Mouse (Mus musculus) heart, postnatal 0 days (tissue): ENCODE measurements around the gene Poc5. TPM values are rescaled to one million over a fixed set of nuclear protein-coding genes. Genes with fewer than 3 reads are reported as not detected.

Source experiments
- ATAC-seq: fragments of 200-750 bp; cut with Nextera tagmentation; 2 replicates; pipeline ENCODE4 v1.8.0; 2017; ENCODE audit warnings: low read depth, moderate number of reproducible peaks, moderate library complexity; ENCODE audit not compliant: insufficient read depth
- DNase-seq: peaks from one replicate; pipeline ENCODE4 v3.0.0-alpha.2; 2016; ENCODE audit warnings: low spot score
- H3K27ac ChIP-seq: fragments of 300-500 bp; sonication (generic); 2 replicates; pipeline ENCODE4 v1.5.1; 2014; ENCODE audit warnings: low read depth, mild to moderate bottlenecking
- H3K27me3 ChIP-seq: fragments of 300-500 bp; sonication (generic); 2 replicates; pipeline ENCODE4 v1.6.1; 2014; ENCODE audit warnings: low read length, mixed read lengths; ENCODE audit not compliant: control insufficient read depth, insufficient read depth
- H3K36me3 ChIP-seq: fragments of 300-500 bp; sonication (generic); replicated peaks from 2 replicates; pipeline ENCODE4 v1.6.1; 2014; ENCODE audit warnings: low read length, mixed read lengths; ENCODE audit not compliant: control insufficient read depth, insufficient read depth
- H3K4me1 ChIP-seq: fragments of 300-500 bp; sonication (generic); 2 replicates; pipeline ENCODE4 v1.6.1; 2014; ENCODE audit warnings: antibody characterized with exemption; ENCODE audit not compliant: control insufficient read depth, insufficient read depth
- H3K4me2 ChIP-seq: fragments of 300-500 bp; sonication (generic); 2 replicates; pipeline ENCODE4 v1.6.1; 2014; ENCODE audit warnings: low read depth, mild to moderate bottlenecking, low read length, moderate library complexity
- H3K4me3 ChIP-seq: fragments of 300-500 bp; sonication (generic); 2 replicates; pipeline ENCODE4 v1.5.1; 2014; ENCODE audit warnings: low read depth, low read length
- H3K9ac ChIP-seq: fragments of 300-500 bp; sonication (generic); replicated peaks from 2 replicates; pipeline ENCODE4 v1.6.1; 2014; ENCODE audit warnings: low read depth, low read length, mixed read lengths
- H3K9me3 ChIP-seq: fragments of 300-500 bp; sonication (generic); replicated peaks from 2 replicates; pipeline ENCODE4 v1.6.1; 2016; ENCODE audit warnings: low read length; ENCODE audit not compliant: control insufficient read depth
- CTCF ChIP-seq: IDR thresholded peaks from 2 replicates; pipeline ENCODE4 v1.5.1; 2016; ENCODE audit warnings: antibody characterized with exemption, control low read depth, low read depth
- EP300 ChIP-seq: IDR thresholded peaks from 2 replicates; pipeline ENCODE4 v1.6.1; 2016; ENCODE audit warnings: antibody characterized with exemption, low read depth
- WGBS: fragments of 180-500 bp; shearing (Covaris S2); extraction: QIAGEN DNeasy Blood & Tissue Kit; methylation state at CpG from one replicate; pipeline ENCODE4 v1.1.7; 2014; 5-methylcytosine and 5-hydroxymethylcytosine counted together
- polyA plus RNA-seq: library from polyadenylated mRNA; unstranded; fragments of >200 nt; fragmentation: Nextera tagmentation; extraction: Ambion mirVana; gene quantifications from 2 replicates; pipeline ENCODE4 v1.2.1, GENCODE M21; 2015
- total RNA-seq: library from RNA; depleted of rRNA; stranded (reverse); fragments of >200 nt; gene quantifications from 2 replicates; pipeline ENCODE4 v1.2.3, GENCODE M21; 2014; ENCODE audit warnings: low replicate concordance

The Poc5 gene
- total and polyA plus RNA-seq, 2 experiments from 2014 or later, result 7.8 to 7.9 TPM

DNA sequence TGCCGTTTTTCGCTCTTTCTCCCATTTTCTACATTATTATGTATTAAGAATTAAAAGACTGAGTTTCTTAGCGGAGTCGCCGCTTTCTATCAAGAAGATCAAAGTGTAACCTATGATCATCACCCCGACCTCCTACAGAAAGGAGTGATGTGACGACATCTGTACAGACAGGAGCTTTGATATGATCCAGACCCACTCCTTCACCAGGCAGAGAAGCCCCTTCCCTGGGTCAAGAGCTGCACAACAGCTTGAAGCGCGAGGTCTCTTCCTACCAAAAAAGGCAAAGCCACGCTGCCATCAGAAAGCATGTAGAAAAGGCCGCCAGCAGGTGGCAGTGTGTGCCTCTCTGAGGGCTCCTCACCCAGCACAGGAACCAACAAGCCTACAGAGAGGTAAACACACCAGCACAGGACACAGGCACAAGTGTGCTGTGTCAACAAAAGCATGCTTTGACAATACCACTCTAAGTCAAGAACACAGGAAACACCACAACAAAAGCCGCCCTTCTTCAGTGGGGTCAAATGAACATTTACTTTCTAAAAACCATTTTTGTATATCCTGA lies 43.6 kb downstream of the Poc5 start:
- H3K9ac ChIP-seq, result no peak overlapping the region
- 17% methylated on average over 12 of the region's 12 CpGs for WGBS
- ATAC-seq (peak; percentile 68), DNase-seq (peak; percentile 81)
- H3K4me1 ChIP-seq, result peaks cover 26% of the 10 kb centered on the region
- no peak overlapping the region for H3K27ac ChIP-seq
- peak overlapping the region; percentile 24; the same call in 1 of the 2 replicates for H3K4me3 ChIP-seq
- no peaks in the 10 kb centered on the region for H3K27me3 ChIP-seq
- no peaks in the 10 kb centered on the region for H3K9me3 ChIP-seq
- H3K4me2 ChIP-seq, result peak overlapping the region; percentile 50
- TF ChIP-seq EP300 (no peak), CTCF (peak; percentile 98)
- no peaks in the 10 kb centered on the region for H3K36me3 ChIP-seq

GRCm38 (mm10) chr13:96432376-96432811 lies 44.3 kb downstream of the Poc5 start:
- Histone ChIP-seq H3K4me3 (no peak overlapping the region), H3K36me3 (no peaks in the 10 kb centered on the region), H3K27me3 (no peaks in the 10 kb centered on the region), H3K4me2 (no peak overlapping the region), H3K27ac (no peak overlapping the region), H3K9me3 (no peaks in the 10 kb centered on the region), H3K4me1 (peaks cover 26% of the 10 kb centered on the region), H3K9ac (no peak overlapping the region)
- no peak for ATAC-seq
- TF ChIP-seq EP300 (no peak), CTCF (no peak)
- 65% methylated on average over 3 of the region's 3 CpGs for WGBS
- DNase-seq, result no peak

DNA sequence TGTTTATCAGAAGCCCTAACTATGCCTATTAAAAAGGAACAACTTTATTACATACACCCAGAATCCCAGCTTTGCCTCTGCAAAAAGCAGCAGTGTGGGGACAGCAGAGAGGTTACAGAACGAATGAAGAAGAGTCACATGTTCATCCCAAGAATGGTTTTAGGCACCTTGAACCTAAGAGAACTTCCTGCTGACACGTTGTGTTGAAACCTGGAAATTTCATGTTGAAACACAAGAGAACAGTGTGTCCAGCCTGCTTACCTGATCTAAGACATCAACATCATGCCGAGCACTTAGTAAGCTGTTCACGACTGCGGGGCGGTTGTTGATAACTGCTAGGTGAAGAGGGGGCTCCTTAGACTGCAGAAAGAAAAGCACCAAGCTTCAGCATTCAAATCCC lies 44.9 kb downstream of the Poc5 start:
- 68% methylated on average over 6 of the region's 6 CpGs for WGBS
- Histone ChIP-seq H3K4me2 (no peak overlapping the region), H3K9me3 (no peaks in the 10 kb centered on the region), H3K4me1 (peaks cover 26% of the 10 kb centered on the region), H3K4me3 (no peak overlapping the region), H3K36me3 (no peaks in the 10 kb centered on the region), H3K27ac (peak overlapping the region; percentile 44; the same call in 1 of the 2 replicates), H3K9ac (no peak overlapping the region), H3K27me3 (no peaks in the 10 kb centered on the region)
- ATAC-seq, result no peak
- no peak for TF ChIP-seq CTCF
- DNase-seq, result no peak

GRCm38 (mm10) chr13:96433648-96434190 lies 45.6 kb downstream of the Poc5 start:
- Histone ChIP-seq H3K27ac (peak overlapping the region; percentile 44), H3K4me3 (no peak overlapping the region), H3K9ac (no peak overlapping the region), H3K27me3 (no peaks in the 10 kb centered on the region), H3K9me3 (no peaks in the 10 kb centered on the region), H3K4me2 (no peak overlapping the region), H3K36me3 (no peaks in the 10 kb centered on the region), H3K4me1 (peaks cover 26% of the 10 kb centered on the region)
- ATAC-seq, result peak; percentile 28
- no peak for DNase-seq
- 44% methylated on average over 11 of the region's 11 CpGs for WGBS
- 0 out of 2 replicates have a peak, but pooled peaks have one; percentile 40 for TF ChIP-seq EP300
- TF ChIP-seq CTCF, result no peak

GRCm38 (mm10) chr13:96434899-96435331 lies 46.8 kb downstream of the Poc5 start:
- Histone ChIP-seq H3K4me3 (0 out of 2 replicates have a peak overlapping the region, but pooled peaks have one; percentile 7), H3K27ac (peak overlapping the region; percentile 44), H3K9ac (no peak overlapping the region), H3K4me1 (peaks cover 26% of the 10 kb centered on the region), H3K4me2 (peak overlapping the region; percentile 48), H3K9me3 (no peaks in the 10 kb centered on the region), H3K36me3 (no peaks in the 10 kb centered on the region), H3K27me3 (no peaks in the 10 kb centered on the region)
- 18% methylated on average over 5 of the region's 5 CpGs for WGBS
- DNase-seq (peak; percentile 56), ATAC-seq (peak; percentile 21; the same call in 1 of the 2 replicates)
- no peak for TF ChIP-seq EP300
- no peak for TF ChIP-seq CTCF
